Mouse (Mus musculus): ENCODE measurements around the gene Rpl19.

The Rpl19 gene

DNA sequence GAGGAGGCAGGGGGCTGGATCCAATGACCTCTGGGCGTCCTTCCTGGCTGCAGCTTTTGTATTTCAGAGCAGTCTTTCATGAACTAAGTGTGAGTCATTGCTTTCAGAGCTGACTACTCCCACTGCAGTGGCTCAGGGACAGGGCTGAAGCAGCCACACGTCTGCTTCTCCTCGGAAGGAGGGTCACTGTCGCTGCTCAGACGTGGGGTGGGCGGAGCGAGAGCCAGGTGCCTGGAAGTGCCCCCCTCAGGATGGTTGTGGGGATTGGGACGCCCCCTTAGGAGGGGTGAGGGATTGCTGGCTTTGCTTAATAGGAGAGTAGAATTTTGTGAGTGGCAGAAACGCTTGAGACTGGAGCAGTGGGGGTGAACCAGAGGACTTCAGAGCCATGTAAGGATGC lies 31.0 kb downstream of the Rpl19 start:
- DNase-seq: no peak

DNA sequence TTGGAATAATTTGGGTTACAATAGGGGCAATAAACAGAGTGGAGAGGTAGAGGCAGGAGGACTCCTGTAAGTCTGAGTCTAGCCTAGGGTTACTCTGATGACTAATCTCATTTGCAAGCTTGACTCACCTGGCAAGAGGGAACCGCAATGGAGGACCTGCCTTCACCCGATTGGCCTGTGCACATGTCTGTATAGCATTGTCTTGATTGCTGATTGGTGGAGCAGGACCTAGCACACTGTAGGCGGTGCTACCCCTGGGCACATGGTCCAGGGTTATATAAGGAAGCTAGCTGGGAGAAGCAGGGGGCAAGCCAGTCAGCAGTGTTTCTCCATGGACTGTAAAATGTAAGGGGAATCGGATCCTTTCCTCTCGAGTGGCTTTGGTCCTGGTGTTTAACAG lies 31.5 kb downstream of the Rpl19 start:
- no peak for DNase-seq

DNA sequence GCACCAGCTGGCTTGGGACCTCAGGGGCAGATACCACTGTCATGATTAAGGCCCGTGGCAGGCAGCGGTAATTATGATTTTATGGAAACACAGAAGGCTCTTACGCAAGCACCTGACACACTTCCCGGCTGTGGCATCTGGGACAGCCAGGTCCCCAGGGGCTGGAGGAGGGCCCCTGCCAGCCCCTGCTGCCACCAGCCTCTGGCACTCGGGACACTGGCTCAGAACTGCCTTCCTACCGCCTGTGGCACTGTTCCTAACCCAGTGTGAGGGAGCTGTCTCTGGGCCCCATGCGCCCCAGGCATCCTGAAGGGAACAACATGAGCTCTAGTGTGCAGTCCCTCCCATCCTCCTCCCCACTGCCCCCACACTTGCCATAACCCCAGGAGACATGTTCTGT lies 33.2 kb downstream of the Rpl19 start:
- DNase-seq: no peak

DNA sequence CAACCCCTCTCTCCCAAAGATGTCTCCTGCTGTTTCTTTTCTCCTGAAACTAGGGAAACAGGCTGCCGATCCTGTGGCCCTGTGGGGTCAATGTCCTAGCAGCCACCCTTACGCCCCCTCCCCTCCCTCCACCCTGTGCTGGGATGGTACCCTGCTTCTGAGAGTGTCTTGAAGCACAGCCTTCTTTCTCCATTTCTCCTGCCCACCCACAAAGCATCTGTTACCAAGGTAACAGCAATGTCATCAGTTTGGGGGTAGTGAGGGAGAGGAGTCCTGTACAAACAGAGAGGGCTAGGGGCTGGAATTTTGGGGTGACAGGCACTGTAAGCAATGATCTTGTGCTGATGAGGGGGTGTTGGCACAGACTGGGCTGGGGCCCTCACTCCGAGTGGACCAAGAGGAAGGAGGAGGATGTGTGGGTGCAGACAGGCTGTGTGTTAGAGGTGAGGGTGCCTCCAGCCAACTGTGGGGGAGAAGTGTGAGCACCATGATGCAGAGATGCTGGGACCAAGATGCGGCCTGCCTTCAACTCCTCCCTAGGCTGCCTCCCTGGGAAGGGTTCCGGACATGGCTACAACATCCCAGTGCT lies 33.7 kb downstream of the Rpl19 start:
- DNase-seq: no peak

DNA sequence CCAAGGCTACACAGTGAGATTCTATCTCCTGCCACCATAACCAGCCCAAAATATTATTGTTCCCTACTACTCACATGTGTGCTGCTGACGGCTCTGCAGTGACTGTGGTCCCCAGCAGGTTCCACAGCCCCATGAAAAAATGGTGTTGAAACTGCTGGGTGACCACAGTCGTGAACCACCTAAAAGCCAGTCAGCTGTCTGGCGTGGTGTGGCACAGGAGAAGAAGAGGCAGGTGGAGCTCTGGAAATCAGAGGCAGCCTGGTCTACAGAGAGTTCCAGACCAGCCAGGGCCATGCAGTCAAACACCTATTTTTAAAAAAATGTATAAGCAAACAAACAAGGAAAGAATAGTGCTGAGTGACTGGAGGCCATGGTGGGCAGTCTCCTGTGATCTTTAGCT lies 34.9 kb downstream of the Rpl19 start:
- no peak for DNase-seq

DNA sequence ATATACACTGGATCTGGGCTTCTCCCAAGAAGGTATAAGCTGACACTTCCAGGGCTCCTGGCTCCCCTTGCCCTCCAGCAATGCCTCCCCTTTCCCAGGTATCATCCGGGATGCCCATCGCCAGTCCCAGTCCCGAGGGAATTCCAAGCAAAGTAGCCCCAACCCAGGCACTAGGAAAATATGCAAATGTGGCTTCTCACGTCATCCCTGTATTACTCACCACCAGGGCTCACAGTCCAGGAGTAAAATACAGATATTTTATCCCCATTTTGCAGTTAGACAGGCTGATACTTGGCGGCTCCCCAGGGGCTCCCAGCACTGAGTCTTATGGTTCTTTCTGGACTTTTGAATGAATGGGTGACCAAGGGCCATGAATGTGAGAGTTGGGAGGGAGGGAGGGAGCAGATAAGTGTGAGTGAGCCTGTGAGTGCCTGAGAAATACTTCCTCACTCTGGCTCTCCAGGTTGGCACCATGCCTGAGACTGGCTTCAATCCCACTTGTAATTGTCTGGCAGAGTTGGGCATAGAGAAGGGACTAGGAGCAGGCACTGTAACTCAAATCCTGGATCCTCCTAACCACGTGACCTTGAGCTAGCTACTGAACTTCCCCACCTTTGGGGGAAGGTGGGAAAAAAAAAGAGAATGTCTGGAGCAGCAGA lies 35.5 kb downstream of the Rpl19 start:
- DNase-seq: no peak

DNA sequence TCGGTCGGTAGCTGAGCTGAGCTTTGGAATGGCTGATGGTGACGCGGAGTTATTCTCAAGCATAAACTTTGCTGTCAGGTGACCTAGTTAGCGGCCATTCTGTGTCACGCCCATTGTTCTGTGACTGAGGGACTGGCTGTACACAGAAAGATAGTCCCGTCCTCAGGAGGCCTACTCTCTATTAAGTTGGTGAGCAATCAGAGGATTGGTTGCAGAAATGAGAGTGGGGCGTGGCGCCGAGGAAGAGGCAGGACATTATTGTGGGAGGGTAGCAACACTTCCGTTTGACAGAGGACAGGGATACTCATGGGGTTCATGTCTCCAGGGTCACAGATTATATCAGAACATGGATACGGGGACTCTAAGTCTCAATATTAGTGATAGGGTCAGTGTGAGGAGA lies 39.7 kb downstream of the Rpl19 start:
- DNase-seq: no peak

DNA sequence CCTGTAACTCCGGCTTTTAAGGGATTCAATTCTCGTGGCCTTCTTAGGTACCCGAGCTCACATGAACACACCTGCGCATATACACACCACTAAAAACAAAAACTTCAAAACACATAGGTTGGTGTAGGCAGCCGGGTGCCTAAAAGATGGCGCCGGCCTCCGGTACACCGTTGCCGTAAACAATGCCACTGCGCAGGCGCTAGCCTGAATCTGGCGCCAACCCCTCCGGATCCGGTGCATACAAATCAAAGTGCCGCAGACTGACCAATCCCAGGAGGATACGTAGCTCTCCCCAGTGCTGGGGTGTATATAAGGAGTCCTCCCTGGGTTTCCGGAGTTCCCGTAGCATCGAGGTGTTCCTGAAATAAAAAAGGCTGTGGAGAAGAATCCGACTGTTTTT lies 40.7 kb downstream of the Rpl19 start:
- DNase-seq: no peak

DNA sequence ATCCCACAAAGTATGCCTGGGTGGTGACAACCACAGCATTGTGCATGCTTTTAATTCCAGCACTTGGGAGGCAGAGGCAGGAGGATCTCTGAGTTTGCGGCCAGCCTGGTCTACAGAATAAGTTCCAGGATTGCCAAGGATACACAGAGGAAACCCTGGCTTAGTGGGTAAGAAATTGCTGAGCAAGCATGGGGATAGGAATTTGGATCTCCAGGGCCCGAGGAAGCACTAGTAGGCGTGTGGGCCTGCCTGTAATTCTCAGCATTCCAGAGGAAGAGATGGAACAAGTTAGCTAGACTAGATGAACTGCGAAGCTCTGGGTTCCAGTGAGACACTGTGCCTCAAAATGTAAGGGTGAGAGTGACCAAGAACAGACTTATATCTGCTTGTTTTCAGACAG lies 46.9 kb downstream of the Rpl19 start:
- no peak for DNase-seq

DNA sequence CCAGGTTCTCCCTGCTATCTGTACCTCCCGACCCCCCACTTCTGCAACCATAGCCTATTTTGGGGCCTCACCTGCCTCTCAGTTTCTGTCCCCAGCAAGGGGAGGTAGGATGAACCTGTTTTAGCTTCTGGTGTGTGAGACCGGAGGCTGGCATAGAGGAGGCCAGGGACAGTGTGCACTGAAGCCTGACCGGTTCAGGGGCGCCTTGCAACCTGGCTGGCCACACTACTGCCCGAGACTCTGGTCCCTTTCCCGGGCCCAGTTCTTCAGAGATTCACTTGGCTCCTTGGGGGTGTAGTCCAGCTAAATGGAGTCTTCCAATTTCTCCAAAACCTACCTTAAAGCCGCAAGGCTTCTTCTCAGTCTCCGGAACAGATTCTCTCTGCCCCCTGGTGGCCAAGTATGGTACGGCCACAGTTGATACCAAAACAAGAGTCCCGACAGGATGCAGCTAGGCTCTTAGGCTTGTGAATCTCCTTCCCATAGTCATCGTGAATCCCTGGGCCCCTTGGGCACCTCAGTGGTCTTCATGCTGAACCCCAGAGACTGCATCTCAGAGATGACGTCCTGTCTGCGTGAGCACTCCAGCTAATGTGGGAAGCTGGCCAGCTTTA lies 48.8 kb downstream of the Rpl19 start:
- peak; percentile 87 for DNase-seq

DNA sequence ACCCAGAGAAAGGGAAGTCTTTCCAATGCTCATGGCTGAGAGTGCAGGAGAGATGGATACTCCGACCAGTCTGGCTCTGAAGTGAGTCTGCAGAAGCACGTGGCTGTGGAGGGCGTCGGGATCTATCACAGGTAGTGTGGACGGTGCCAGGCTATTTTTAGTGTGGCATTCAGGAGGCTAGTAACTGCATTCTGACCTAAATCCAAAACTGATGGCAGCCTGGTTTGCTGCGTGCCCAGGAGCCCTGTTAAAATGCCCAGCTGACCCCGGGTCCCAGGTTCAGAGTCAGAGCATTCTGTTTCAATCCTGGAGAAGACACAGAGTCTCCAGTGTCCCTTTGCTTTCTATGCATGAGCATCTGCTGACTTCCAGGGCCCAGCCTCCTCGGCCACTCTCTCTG lies 50.6 kb downstream of the Rpl19 start:
- DNase-seq: no peak

Measured in layer of hippocampus, adult 9-11 months (tissue).